Mouse (Mus musculus): ENCODE measurements around the gene Dtx2. TPM values are rescaled to one million over a fixed set of nuclear protein-coding genes. Genes with fewer than 3 reads are reported as not detected.
"Not testable (repeated sequence)": the region's sequence is repeated elsewhere in the genome, so short reads cannot be mapped to it uniquely, and the experiment has no call there.

The Dtx2 gene
- polyA plus RNA-seq, 1 experiment from 2014 or later = 20.7 TPM

GRCm38 (mm10) chr5:136040210-136040609 is 45.6 kb downstream of the Dtx2 start:
- Histone ChIP-seq H3K27ac (ENCODE audit: low read length) (no peak overlapping the region), H3K9me3 (ENCODE audit: control insufficient read depth, low read depth, low read length) (no peaks in the 10 kb centered on the region), H3K36me3 (ENCODE audit: control insufficient read depth, insufficient read depth, low read length) (no peaks in the 10 kb centered on the region), H3K4me3 (ENCODE audit: low read depth, low read length) (no peak overlapping the region), H3K4me2 (replicated peaks; ENCODE audit: low read depth, low read length) (no peak overlapping the region), H3K27me3 (ENCODE audit: control insufficient read depth, insufficient read depth, low read length) (no peaks in the 10 kb centered on the region), H3K9ac (replicated peaks; ENCODE audit: low read depth, low read length) (no peak overlapping the region), H3K4me1 (ENCODE audit: control insufficient read depth, insufficient read depth, low read length) (no peaks in the 10 kb centered on the region)
- ATAC-seq (ENCODE audit: insufficient number of reproducible peaks, insufficient read depth, low FRiP score, low read depth) = no peak
- WGBS = 36% methylated on average over 5 of the region's 5 CpGs

GRCm38 (mm10) chr5:136041260-136041659 is 46.7 kb downstream of the Dtx2 start:
- H3K9ac ChIP-seq (replicated peaks; ENCODE audit: low read depth, low read length) = no peak overlapping the region
- no peak overlapping the region for H3K27ac ChIP-seq (ENCODE audit: low read length)
- no peaks in the 10 kb centered on the region for H3K9me3 ChIP-seq (ENCODE audit: control insufficient read depth, low read depth, low read length)
- H3K27me3 ChIP-seq (ENCODE audit: control insufficient read depth, insufficient read depth, low read length) = no peaks in the 10 kb centered on the region
- no peak overlapping the region for H3K4me3 ChIP-seq (ENCODE audit: low read depth, low read length)
- no peak for ATAC-seq (ENCODE audit: insufficient number of reproducible peaks, insufficient read depth, low FRiP score, low read depth)
- H3K36me3 ChIP-seq (ENCODE audit: control insufficient read depth, insufficient read depth, low read length) = no peaks in the 10 kb centered on the region
- WGBS = 49% methylated on average over 2 of the region's 2 CpGs
- H3K4me2 ChIP-seq (replicated peaks; ENCODE audit: low read depth, low read length) = no peak overlapping the region
- peaks cover 3% of the 10 kb centered on the region; the same call in 1 of the 2 replicates for H3K4me1 ChIP-seq (ENCODE audit: control insufficient read depth, insufficient read depth, low read length)

DNA sequence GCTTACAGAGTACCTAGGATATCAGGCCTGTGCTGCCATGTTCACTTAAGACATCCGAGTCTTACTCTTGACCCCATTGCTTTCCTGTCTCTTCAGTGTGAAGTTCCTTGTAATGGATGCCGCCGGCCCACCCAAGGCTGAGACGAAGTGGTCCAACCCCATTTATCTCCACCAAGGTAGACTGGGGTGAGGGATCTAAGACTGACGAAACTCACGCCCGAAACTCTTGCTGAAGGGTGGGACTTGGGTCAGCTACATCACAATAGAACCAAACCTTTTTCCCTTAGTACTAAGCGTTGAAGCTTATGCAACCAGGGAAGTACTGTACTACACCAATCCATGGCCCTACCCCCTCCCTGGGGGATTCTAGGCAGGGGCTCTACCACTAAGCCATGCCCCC is 47.1 kb downstream of the Dtx2 start:
- ATAC-seq (ENCODE audit: insufficient number of reproducible peaks, insufficient read depth, low FRiP score, low read depth) = no peak
- Histone ChIP-seq H3K4me3 (ENCODE audit: low read depth, low read length) (no peak overlapping the region), H3K9ac (replicated peaks; ENCODE audit: low read depth, low read length) (no peak overlapping the region), H3K9me3 (ENCODE audit: control insufficient read depth, low read depth, low read length) (no peaks in the 10 kb centered on the region), H3K4me1 (ENCODE audit: control insufficient read depth, insufficient read depth, low read length) (peaks cover 3% of the 10 kb centered on the region; the same call in 1 of the 2 replicates), H3K4me2 (replicated peaks; ENCODE audit: low read depth, low read length) (no peak overlapping the region), H3K27me3 (ENCODE audit: control insufficient read depth, insufficient read depth, low read length) (no peaks in the 10 kb centered on the region), H3K36me3 (ENCODE audit: control insufficient read depth, insufficient read depth, low read length) (no peaks in the 10 kb centered on the region), H3K27ac (ENCODE audit: low read length) (no peak overlapping the region)
- 93% methylated on average over 8 of the region's 8 CpGs for WGBS

- H3K27ac ChIP-seq (ENCODE audit: low read length) = no peak overlapping the region
- H3K4me2 ChIP-seq (replicated peaks; ENCODE audit: low read depth, low read length) = no peak overlapping the region
- H3K4me3 ChIP-seq (ENCODE audit: low read depth, low read length) = no peak overlapping the region
- no peaks in the 10 kb centered on the region for H3K36me3 ChIP-seq (ENCODE audit: control insufficient read depth, insufficient read depth, low read length)
- WGBS = 64% methylated on average over 13 of the region's 13 CpGs
- H3K27me3 ChIP-seq (ENCODE audit: control insufficient read depth, insufficient read depth, low read length) = no peaks in the 10 kb centered on the region
- no peaks in the 10 kb centered on the region for H3K9me3 ChIP-seq (ENCODE audit: control insufficient read depth, low read depth, low read length)
- ATAC-seq (ENCODE audit: insufficient number of reproducible peaks, insufficient read depth, low FRiP score, low read depth) = no peak
- H3K9ac ChIP-seq (replicated peaks; ENCODE audit: low read depth, low read length) = no peak overlapping the region
- peaks cover 3% of the 10 kb centered on the region; the same call in 1 of the 2 replicates for H3K4me1 ChIP-seq (ENCODE audit: control insufficient read depth, insufficient read depth, low read length)
Observed at GRCm38 (mm10) chr5:136044865-136045264, 50.3 kb downstream of the Dtx2 start.

DNA sequence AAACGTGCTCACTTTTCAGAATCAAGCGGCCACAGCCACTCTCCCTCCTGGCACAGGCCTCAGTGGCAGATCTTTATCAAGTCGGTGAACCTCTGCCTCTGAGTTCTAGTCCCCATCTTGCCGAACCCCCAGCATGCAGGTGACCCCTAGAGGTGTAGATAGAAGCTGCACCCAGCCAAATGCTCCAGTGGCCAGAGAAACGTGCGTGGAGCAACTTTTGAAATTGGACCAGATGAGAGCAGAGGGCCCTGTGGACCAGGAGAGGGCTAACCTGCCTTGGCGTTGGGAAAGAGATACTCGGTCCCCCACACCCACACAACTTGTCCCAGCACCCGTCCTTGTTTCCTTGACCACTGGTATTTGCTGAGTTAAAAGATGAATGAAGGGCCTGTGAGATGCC is 50.8 kb downstream of the Dtx2 start:
- no peak overlapping the region for H3K4me3 ChIP-seq (ENCODE audit: low read depth, low read length)
- H3K27ac ChIP-seq (ENCODE audit: low read length) = no peak overlapping the region
- no peaks in the 10 kb centered on the region for H3K9me3 ChIP-seq (ENCODE audit: control insufficient read depth, low read depth, low read length)
- peaks cover 3% of the 10 kb centered on the region; the same call in 1 of the 2 replicates for H3K4me1 ChIP-seq (ENCODE audit: control insufficient read depth, insufficient read depth, low read length)
- H3K4me2 ChIP-seq (replicated peaks; ENCODE audit: low read depth, low read length) = no peak overlapping the region
- no peaks in the 10 kb centered on the region for H3K36me3 ChIP-seq (ENCODE audit: control insufficient read depth, insufficient read depth, low read length)
- H3K27me3 ChIP-seq (ENCODE audit: control insufficient read depth, insufficient read depth, low read length) = no peaks in the 10 kb centered on the region
- no peak overlapping the region for H3K9ac ChIP-seq (replicated peaks; ENCODE audit: low read depth, low read length)
- WGBS = 40% methylated on average over 9 of the region's 9 CpGs
- ATAC-seq (ENCODE audit: insufficient number of reproducible peaks, insufficient read depth, low FRiP score, low read depth) = no peak

DNA sequence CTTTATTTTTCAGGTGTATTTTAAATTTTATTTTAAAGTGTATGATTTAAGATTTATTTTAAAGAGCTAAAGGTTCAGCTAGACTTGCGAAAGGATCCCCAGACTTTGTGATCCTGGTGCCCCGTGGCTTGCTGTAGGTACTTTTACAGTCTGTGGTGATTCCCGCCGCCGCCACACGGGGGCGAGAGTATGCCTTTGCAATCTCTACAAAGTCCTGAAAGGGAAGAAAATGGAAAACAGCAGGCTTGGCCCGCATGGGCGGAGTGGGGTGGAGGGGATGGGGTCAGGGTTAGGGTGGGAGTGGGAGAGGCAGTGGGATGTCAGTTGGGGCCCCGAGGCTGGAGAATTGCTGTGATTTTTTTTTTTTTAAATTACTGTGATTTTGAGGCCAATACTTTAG is 51.4 kb downstream of the Dtx2 start:
- no peaks in the 10 kb centered on the region for H3K36me3 ChIP-seq (ENCODE audit: control insufficient read depth, insufficient read depth, low read length)
- WGBS = 3% methylated on average over 10 of the region's 10 CpGs
- H3K27me3 ChIP-seq (ENCODE audit: control insufficient read depth, insufficient read depth, low read length) = no peaks in the 10 kb centered on the region
- no peak overlapping the region for H3K9ac ChIP-seq (replicated peaks; ENCODE audit: low read depth, low read length)
- H3K9me3 ChIP-seq (ENCODE audit: control insufficient read depth, low read depth, low read length) = no peaks in the 10 kb centered on the region
- peaks cover 3% of the 10 kb centered on the region; the same call in 1 of the 2 replicates for H3K4me1 ChIP-seq (ENCODE audit: control insufficient read depth, insufficient read depth, low read length)
- H3K4me3 ChIP-seq (ENCODE audit: low read depth, low read length) = no peak overlapping the region
- no peak overlapping the region for H3K4me2 ChIP-seq (replicated peaks; ENCODE audit: low read depth, low read length)
- ATAC-seq (ENCODE audit: insufficient number of reproducible peaks, insufficient read depth, low FRiP score, low read depth) = no peak
- H3K27ac ChIP-seq (ENCODE audit: low read length) = no peak overlapping the region

DNA sequence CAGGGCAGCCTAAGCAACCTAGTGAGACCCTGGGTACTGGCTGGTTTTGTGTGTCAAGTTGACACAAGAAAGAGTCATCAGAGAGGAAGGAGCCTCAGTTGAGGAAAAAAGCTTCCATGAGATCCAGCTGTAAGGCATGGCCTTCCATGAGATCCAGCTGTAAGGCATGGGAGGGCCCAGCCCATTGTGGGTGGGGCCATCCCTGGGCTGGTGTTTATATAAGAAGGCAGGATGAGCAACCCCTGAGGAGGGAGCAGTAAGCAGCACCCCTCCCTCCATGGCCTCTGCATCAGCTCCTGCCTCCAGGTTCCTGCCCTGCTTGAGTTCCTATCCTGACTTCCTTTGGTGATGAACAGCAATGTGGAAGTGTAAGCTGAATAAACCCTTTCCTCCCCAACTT is 53.9 kb downstream of the Dtx2 start:
- not testable (repeated sequence) for H3K9me3 ChIP-seq (ENCODE audit: control insufficient read depth, low read depth, low read length); H3K9ac ChIP-seq (replicated peaks; ENCODE audit: low read depth, low read length); H3K4me3 ChIP-seq (ENCODE audit: low read depth, low read length); H3K36me3 ChIP-seq (ENCODE audit: control insufficient read depth, insufficient read depth, low read length); H3K27me3 ChIP-seq (ENCODE audit: control insufficient read depth, insufficient read depth, low read length); H3K4me2 ChIP-seq (replicated peaks; ENCODE audit: low read depth, low read length); H3K27ac ChIP-seq (ENCODE audit: low read length); ATAC-seq (ENCODE audit: insufficient number of reproducible peaks, insufficient read depth, low FRiP score, low read depth)
- H3K4me1 ChIP-seq (ENCODE audit: control insufficient read depth, insufficient read depth, low read length) = peaks cover 14% of the 10 kb centered on the region

- Histone ChIP-seq H3K27ac (ENCODE audit: low read length) (no peak overlapping the region), H3K27me3 (ENCODE audit: control insufficient read depth, insufficient read depth, low read length) (no peaks in the 10 kb centered on the region), H3K9me3 (ENCODE audit: control insufficient read depth, low read depth, low read length) (no peaks in the 10 kb centered on the region), H3K4me2 (replicated peaks; ENCODE audit: low read depth, low read length) (no peak overlapping the region), H3K36me3 (ENCODE audit: control insufficient read depth, insufficient read depth, low read length) (no peaks in the 10 kb centered on the region), H3K9ac (replicated peaks; ENCODE audit: low read depth, low read length) (no peak overlapping the region), H3K4me3 (ENCODE audit: low read depth, low read length) (no peak overlapping the region), H3K4me1 (ENCODE audit: control insufficient read depth, insufficient read depth, low read length) (peaks cover 14% of the 10 kb centered on the region)
- WGBS = 35% methylated on average over 6 of the region's 6 CpGs
- no peak for ATAC-seq (ENCODE audit: insufficient number of reproducible peaks, insufficient read depth, low FRiP score, low read depth)
Observed at GRCm38 (mm10) chr5:136049926-136050325, 55.3 kb downstream of the Dtx2 start.
